Mouse (Mus musculus) kidney, embryonic 16.5 days (tissue): ENCODE measurements at regions not wholly inside any gene's neighbourhood (a gene's known extent, or its start where the extent isn't known, plus 50 kb on each side); places are given as distances from the start of the nearest gene placed in this dataset.

Experiments
- ATAC-seq: fragments of 200-750 bp; cut with Nextera tagmentation; 2 replicates; pipeline ENCODE4 v1.8.0; 2017; ENCODE audit warnings: moderate TSS enrichment; ENCODE audit not compliant: low FRiP score, low TSS enrichment
- H3K27ac ChIP-seq: fragments of 300-500 bp; sonication (generic); 2 replicates; pipeline ENCODE4 v1.5.1; 2014; ENCODE audit warnings: low read length
- H3K27me3 ChIP-seq: fragments of 300-500 bp; sonication (generic); 2 replicates; pipeline ENCODE4 v1.6.1; 2014; ENCODE audit warnings: low read length, control low read depth, mixed read lengths; ENCODE audit not compliant: insufficient read depth
- H3K36me3 ChIP-seq: fragments of 300-500 bp; sonication (generic); 2 replicates; pipeline ENCODE4 v1.6.1; 2014; ENCODE audit warnings: low read length, control low read depth, mixed read lengths; ENCODE audit not compliant: insufficient read depth
- H3K4me1 ChIP-seq: fragments of 300-500 bp; sonication (generic); 2 replicates; pipeline ENCODE4 v1.6.1; 2014; ENCODE audit warnings: low read length, control low read depth, mixed read lengths; ENCODE audit not compliant: insufficient read depth
- H3K4me2 ChIP-seq: fragments of 300-500 bp; sonication (generic); replicated peaks from 2 replicates; pipeline ENCODE4 v1.6.1; 2014; ENCODE audit warnings: low read depth, low read length
- H3K4me3 ChIP-seq: fragments of 300-500 bp; sonication (generic); 2 replicates; pipeline ENCODE4 v1.5.1; 2014; ENCODE audit warnings: mild to moderate bottlenecking, low read length
- H3K9ac ChIP-seq: fragments of 300-500 bp; sonication (generic); replicated peaks from 2 replicates; pipeline ENCODE4 v1.6.1; 2014; ENCODE audit warnings: low read length
- H3K9me3 ChIP-seq: fragments of 300-500 bp; sonication (generic); 2 replicates; pipeline ENCODE4 v1.6.1; 2016; ENCODE audit warnings: low read length, control low read depth
- WGBS: fragments of 180-500 bp; shearing (Covaris S2); extraction: QIAGEN DNeasy Blood & Tissue Kit; methylation state at CpG from one replicate; pipeline ENCODE4 v1.1.7; 2014; 5-methylcytosine and 5-hydroxymethylcytosine counted together

DNA sequence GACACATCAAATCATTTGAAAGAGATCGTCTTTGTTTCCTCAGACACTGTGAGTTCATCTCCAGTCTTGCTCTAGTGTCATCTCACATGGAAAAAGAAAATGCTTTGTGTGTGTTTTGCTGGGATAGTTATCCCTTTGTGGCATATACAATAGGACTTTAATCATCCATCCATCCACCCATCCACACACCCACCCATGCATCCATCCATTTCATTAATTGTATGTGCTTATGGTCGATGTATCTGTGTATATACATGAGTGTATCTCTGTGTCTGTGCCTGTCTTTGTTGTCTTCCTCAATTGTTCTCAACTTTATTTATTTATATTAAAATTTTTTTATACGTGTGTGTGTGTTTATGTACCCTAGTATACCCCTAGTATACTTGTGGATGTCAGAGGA, 355.3 kb upstream of the Fam98a start:
- no peak for ATAC-seq
- H3K4me1 ChIP-seq, result no peaks in the 10 kb centered on the region
- no peak overlapping the region for H3K9ac ChIP-seq
- no peak overlapping the region for H3K4me3 ChIP-seq
- no peaks in the 10 kb centered on the region for H3K27me3 ChIP-seq
- no peak overlapping the region for H3K27ac ChIP-seq
- H3K36me3 ChIP-seq, result no peaks in the 10 kb centered on the region
- H3K9me3 ChIP-seq, result no peaks in the 10 kb centered on the region
- H3K4me2 ChIP-seq, result no peak overlapping the region
- WGBS, result 85% methylated on average over 3 of the region's 3 CpGs

DNA sequence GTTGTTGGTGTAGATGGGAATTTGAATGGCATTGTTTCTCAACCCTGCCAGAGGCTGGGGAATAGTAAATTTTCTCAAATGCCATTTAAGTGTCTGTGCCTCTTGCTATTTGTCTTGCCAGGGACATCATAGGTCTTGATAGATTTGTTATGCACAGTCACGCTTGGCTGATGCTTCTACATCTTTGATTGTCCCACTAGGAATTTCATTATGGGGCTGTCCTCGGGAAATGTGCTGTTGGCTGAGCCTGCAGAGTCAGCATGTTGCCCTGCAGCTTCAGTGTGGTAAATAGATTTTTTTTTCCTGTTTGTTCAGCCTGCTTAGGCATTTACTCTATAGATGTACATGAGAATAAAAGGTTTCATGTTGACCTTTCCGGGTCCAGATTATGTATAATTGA, 354.9 kb upstream of the Fam98a start:
- no peak for ATAC-seq
- H3K27ac ChIP-seq, result no peak overlapping the region
- no peaks in the 10 kb centered on the region for H3K36me3 ChIP-seq
- H3K4me2 ChIP-seq, result no peak overlapping the region
- no peak overlapping the region for H3K9ac ChIP-seq
- no peaks in the 10 kb centered on the region for H3K4me1 ChIP-seq
- 67% methylated on average over 3 of the region's 3 CpGs for WGBS
- H3K9me3 ChIP-seq, result no peaks in the 10 kb centered on the region
- no peak overlapping the region for H3K4me3 ChIP-seq
- H3K27me3 ChIP-seq, result no peaks in the 10 kb centered on the region

DNA sequence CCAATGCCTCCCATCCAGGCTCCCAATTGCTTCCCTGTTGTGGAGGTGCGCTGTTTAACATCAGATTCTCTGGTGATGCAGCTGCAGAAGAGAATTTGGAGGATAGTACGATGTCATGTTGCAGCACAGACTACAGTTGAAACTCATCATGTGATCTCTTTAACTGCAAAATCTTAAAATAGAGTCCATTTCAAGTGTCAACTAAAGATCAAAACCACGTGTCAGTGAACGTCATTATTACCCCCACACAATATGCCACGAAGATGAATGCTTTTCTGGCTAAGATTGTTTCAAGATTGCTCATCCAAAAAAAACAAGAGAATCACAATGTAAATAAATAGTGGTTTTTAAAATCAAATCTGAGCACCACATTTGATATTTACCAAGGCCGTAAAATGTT, 343.7 kb upstream of the Fam98a start:
- ATAC-seq, result no peak
- no peak overlapping the region for H3K27ac ChIP-seq
- 57% methylated on average over 6 of the region's 6 CpGs for WGBS
- no peaks in the 10 kb centered on the region for H3K9me3 ChIP-seq
- no peak overlapping the region for H3K9ac ChIP-seq
- no peak overlapping the region for H3K4me3 ChIP-seq
- no peaks in the 10 kb centered on the region for H3K4me1 ChIP-seq
- no peak overlapping the region for H3K4me2 ChIP-seq
- H3K36me3 ChIP-seq, result no peaks in the 10 kb centered on the region
- no peaks in the 10 kb centered on the region for H3K27me3 ChIP-seq

DNA sequence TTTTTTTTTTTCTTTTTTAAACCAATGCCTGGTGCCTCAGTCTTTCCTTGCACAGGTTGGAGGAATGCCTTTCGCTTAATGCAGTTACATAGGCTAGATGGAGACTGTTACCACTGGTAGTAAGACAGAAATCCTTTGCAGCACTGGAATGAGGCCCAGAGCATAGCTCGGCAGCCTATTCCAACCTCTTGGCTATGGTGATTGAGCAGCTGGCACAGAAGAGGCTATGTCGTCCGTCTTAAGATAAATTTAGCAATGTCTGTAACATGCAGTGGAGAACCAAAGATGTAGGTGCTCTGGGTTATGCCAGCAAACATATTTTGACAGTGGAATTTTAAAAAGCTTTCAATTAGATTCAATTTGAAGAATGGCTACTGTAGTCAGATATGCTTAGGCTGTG, 343.2 kb upstream of the Fam98a start:
- Histone ChIP-seq H3K9ac (no peak overlapping the region), H3K4me1 (no peaks in the 10 kb centered on the region), H3K27me3 (no peaks in the 10 kb centered on the region), H3K4me2 (no peak overlapping the region), H3K27ac (no peak overlapping the region), H3K36me3 (no peaks in the 10 kb centered on the region), H3K9me3 (no peaks in the 10 kb centered on the region), H3K4me3 (no peak overlapping the region)
- ATAC-seq, result no peak
- WGBS, result 78% methylated on average over 4 of the region's 4 CpGs

DNA sequence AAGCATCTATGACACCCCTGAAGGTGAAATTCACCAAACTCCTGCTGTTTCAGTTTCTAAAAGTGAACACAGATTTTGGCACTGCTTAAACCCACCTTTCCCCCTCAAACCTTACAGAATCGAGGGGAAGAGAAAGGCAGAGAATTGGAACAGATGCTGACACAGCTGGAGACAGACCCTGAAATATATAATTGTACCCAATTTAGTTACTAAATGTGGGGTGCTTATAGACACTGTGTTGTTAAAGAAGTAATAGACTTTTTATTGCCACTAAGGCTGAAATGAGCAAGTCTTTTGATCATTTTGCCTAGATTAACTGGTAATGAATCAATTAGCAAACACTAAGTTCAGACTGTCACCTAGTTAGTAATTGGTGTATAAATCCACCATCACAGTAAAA, 341.8 kb upstream of the Fam98a start:
- Histone ChIP-seq H3K27ac (no peak overlapping the region), H3K4me3 (no peak overlapping the region), H3K9me3 (no peaks in the 10 kb centered on the region), H3K9ac (no peak overlapping the region), H3K4me1 (no peaks in the 10 kb centered on the region), H3K36me3 (no peaks in the 10 kb centered on the region), H3K4me2 (no peak overlapping the region), H3K27me3 (no peaks in the 10 kb centered on the region)
- WGBS, result 46% methylated on average over 1 of the region's 1 CpGs
- ATAC-seq, result no peak

DNA sequence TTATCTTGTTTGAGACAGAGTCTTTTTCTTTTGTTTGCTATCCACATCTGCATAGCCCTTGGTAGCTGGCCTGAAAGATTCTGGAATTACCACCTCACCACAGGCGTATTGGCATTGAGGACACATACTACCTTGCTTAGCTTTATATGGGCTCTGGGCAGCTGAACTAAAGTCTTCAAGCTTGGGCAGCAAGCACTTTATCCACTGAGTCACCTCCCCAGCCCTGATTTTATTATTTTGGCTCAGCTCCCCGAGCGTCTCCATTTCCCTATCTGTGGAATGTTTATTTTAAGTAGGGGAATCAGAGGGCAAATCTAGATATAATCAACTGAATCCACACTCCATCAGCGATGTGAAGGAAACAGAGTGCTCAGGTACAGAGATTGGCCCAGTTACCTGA, 340.4 kb upstream of the Fam98a start:
- no peaks in the 10 kb centered on the region for H3K27me3 ChIP-seq
- no peaks in the 10 kb centered on the region for H3K9me3 ChIP-seq
- H3K4me3 ChIP-seq, result no peak overlapping the region
- no peaks in the 10 kb centered on the region for H3K4me1 ChIP-seq
- H3K4me2 ChIP-seq, result no peak overlapping the region
- H3K9ac ChIP-seq, result no peak overlapping the region
- no peak for ATAC-seq
- WGBS, result 61% methylated on average over 4 of the region's 4 CpGs
- H3K27ac ChIP-seq, result no peak overlapping the region
- H3K36me3 ChIP-seq, result no peaks in the 10 kb centered on the region

DNA sequence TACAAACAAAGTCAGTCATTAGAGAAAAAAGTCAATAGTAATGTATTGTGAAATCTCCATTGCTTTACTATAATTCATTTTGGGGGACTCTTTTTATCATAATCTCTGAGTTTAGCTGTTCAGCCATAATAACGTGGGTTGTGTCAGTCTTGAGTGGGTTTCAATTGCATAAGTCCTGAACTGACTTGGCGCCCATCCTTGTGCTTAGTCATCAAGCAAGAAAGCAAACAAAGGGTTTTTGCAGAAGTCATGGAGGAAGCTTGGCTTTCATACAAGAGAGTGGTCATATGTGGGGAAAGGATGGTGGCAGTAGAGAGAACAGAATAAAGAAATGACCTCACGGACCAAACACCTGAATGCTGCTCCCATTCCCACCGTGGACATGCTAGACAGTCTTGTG, 339.8 kb upstream of the Fam98a start:
- Histone ChIP-seq H3K9ac (no peak overlapping the region), H3K9me3 (no peaks in the 10 kb centered on the region), H3K4me2 (no peak overlapping the region), H3K27me3 (no peaks in the 10 kb centered on the region), H3K36me3 (no peaks in the 10 kb centered on the region), H3K4me3 (no peak overlapping the region), H3K27ac (no peak overlapping the region), H3K4me1 (no peaks in the 10 kb centered on the region)
- WGBS, result 87% methylated on average over 4 of the region's 4 CpGs
- no peak for ATAC-seq

DNA sequence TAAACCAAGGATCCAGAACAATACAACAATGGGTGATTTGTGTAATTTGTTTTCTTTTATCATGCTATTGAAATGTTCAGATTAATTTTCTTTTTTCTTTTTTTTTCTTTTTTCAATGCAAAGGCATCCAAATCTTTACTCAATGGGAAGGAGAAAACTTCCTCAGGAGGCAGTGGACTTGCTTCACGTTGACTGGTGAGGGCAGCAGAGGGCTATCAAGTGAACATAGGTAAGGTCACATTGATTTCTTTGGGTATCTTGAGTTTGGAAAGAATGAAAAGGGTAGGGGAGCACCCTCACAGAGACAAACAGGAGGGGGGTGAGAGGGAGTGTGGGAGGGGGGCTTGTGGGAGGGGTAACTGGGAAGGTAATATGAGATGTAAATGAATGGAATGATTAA, 326.1 kb upstream of the Fam98a start:
- Histone ChIP-seq H3K4me1 (no peaks in the 10 kb centered on the region), H3K9ac (no peak overlapping the region), H3K27me3 (no peaks in the 10 kb centered on the region), H3K4me3 (no peak overlapping the region), H3K27ac (no peak overlapping the region), H3K9me3 (no peaks in the 10 kb centered on the region), H3K4me2 (no peak overlapping the region), H3K36me3 (no peaks in the 10 kb centered on the region)
- ATAC-seq, result no peak
- 13% methylated on average over 1 of the region's 1 CpGs for WGBS

DNA sequence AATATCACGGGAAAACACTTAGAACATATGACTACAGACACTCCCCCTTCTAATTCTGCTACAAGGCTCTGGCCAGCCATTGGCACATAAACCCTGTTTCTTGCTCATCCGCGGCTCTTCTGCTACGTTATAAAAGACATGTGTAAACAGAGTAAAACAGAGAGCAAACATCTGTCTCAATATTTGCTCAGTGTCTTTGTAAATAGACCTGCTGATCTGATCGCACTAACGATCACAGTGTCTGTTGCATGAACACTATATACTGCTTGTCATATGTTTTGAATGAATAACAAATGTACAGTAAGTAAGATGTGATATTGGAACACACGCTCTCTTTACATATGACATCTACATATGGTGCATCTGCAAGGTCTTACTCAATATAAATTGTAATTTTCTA, 325.1 kb upstream of the Fam98a start:
- ATAC-seq, result no peak
- H3K9ac ChIP-seq, result no peak overlapping the region
- H3K36me3 ChIP-seq, result no peaks in the 10 kb centered on the region
- 57% methylated on average over 7 of the region's 7 CpGs for WGBS
- no peak overlapping the region for H3K27ac ChIP-seq
- no peaks in the 10 kb centered on the region for H3K27me3 ChIP-seq
- H3K4me3 ChIP-seq, result no peak overlapping the region
- no peaks in the 10 kb centered on the region for H3K4me1 ChIP-seq
- no peak overlapping the region for H3K4me2 ChIP-seq
- H3K9me3 ChIP-seq, result no peaks in the 10 kb centered on the region

DNA sequence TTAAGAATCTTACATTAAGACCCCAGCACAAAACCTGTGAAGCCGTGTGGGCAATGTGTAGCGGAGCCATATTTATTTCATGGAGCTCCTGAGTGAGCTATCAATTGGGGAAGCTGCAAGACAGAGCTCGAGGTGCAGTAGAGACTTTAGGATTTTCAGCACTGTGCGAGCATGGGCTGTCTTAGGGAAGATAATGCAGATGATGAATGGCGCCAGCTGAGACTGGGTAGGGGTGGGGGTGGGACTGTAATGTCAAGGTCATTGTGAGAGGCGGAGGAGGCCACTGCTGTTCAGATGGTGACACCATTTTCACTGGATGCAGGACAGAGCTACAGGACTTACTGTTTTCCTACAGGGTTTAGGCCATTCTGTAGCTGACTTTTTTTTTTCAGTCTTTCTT, 322.8 kb upstream of the Fam98a start:
- Histone ChIP-seq H3K4me3 (no peak overlapping the region), H3K27ac (no peak overlapping the region), H3K9me3 (no peaks in the 10 kb centered on the region), H3K4me2 (no peak overlapping the region), H3K9ac (no peak overlapping the region), H3K36me3 (no peaks in the 10 kb centered on the region), H3K27me3 (no peaks in the 10 kb centered on the region), H3K4me1 (no peaks in the 10 kb centered on the region)
- 72% methylated on average over 6 of the region's 6 CpGs for WGBS
- no peak for ATAC-seq

DNA sequence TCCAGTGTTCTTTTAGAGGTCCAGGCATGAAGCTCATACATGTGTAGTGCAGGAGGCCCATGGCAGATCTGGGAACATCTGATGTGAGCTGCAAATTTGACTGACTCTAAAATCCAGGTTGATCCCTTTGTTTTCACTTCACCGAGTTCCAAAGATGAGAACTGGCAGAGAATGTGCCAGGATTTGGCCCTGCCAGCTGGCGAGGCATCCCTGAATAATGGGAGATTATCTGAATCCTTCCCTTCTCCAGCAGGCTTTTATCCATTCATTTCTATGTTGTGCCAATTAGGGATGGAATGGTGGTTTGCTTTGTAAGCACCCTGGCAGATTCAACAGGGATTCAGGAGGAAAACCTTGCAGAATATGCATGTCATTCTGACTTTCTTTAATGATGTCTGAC, 318.7 kb upstream of the Fam98a start:
- ATAC-seq, result no peak
- H3K9me3 ChIP-seq, result no peaks in the 10 kb centered on the region
- H3K9ac ChIP-seq, result no peak overlapping the region
- H3K4me1 ChIP-seq, result no peaks in the 10 kb centered on the region
- H3K27ac ChIP-seq, result no peak overlapping the region
- H3K4me3 ChIP-seq, result no peak overlapping the region
- H3K27me3 ChIP-seq, result no peaks in the 10 kb centered on the region
- 80% methylated on average over 2 of the region's 2 CpGs for WGBS
- H3K36me3 ChIP-seq, result no peaks in the 10 kb centered on the region
- H3K4me2 ChIP-seq, result no peak overlapping the region
